Mouse (Mus musculus): ENCODE results near the gene Atxn10.

Atxn10 gene

DNA sequence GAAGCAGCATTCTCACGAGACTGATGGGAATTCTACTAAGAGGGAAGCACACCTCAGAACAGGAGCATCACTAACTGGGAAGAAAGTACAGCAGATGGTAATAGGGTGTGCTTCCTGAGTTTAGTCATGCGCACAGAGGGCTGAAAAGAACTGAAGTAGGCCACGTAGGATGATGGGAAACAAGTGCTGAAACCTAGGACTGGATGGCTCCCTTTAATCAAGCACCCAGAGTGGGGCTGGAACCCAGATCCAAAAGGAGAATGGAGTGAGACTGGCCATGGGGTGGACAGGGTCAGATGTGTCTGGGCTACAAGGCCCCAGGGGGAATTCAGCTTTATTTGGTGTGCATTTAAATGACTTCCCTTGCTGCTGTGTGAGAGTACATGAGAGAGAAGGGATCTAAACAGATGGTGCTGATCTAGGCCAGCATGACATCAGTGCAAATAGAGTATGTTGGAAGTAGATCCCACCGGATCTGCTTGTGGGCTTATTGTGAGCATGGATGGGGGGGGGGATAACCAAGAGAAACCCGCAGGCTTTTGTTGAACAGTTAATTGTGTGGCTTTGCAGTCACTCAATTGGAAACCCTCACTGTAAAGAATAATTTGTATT is 130.5 kb downstream of the Atxn10 start:
- DNase-seq (ENCODE audit: low spot score in 2 of 2) = no peak

DNA sequence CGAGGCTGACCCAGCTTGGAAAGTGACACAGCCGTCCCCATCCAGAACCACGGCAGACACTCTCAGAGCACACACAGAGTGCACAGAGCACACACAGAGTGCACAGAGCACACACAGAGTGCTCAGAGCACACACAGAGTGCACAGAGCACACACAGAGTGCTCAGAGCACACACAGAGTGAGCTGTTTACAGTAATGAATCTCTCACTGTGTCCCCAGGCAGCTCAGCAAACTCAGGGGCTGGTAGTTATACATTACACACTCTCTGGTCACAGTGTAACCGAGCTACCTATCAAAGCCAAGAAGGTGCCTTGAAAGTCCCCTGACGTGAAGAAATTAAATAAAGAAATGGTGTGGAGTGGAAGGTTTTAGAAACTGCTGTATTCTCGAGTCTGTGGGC is 133.4 kb downstream of the Atxn10 start:
- DNase-seq (ENCODE audit: low spot score in 2 of 2) = no peak

DNA sequence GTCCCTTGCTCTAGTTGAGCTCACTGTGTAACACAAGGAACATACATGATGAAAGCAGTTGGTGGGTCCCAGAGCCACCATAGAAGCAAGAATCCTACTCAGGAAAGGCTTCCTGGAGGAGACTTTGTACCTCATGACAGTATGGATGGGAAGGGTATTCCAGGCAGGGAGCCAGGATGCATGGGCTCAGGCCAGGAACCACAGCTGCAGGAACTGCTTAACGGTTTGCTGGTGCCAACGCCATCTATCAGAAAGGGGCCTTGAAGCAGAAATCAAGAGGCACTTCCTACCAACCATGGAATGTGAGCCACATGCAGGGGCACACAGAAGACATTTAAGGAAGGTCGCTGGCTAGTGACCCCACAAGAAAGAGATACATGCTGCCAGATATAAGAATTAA is 138.7 kb downstream of the Atxn10 start:
- DNase-seq (ENCODE audit: low spot score in 2 of 2) = no peak

DNA sequence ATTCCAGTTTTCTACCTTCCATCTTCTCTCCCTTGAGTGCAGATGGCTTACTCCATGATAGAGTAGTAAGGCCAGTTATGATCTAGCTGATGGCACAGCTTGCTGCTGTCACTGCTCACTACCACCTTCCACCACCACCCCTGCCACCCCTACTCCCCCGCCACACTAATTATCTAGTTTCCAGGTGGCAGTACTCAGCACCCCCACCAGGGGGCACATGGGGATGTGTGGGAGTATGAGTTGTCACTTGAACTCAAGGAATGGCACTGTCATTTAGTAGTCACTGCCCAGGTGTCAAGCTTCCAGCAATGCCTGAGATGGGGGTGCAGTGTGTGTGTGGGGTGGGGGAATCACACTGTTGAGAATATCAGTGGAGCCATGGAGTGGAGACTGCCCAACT is 141.5 kb downstream of the Atxn10 start:
- DNase-seq (ENCODE audit: low spot score in 2 of 2) = peak in 1 of 2 experiments; percentile 44

DNA sequence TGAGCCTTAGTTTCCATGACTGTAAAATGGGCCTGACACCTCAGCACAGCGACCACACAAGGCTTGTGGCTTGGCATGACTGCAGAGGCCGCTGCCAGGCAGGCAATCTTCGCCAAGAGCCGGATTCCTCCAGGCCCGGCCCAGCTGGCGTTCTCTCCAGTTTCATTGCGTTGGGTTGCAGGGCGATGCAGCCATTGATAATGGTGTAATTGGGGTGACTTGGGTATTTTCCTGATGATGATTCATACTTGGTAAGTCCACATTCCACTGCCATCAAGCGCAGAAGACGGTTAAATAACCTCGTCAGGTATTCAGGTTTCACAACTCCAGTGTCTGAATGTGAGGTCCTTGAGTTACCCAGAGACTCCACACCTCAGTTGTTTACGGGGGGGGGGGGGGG is 143.3 kb downstream of the Atxn10 start:
- DNase-seq (ENCODE audit: low spot score in 2 of 2) = no peak

DNA sequence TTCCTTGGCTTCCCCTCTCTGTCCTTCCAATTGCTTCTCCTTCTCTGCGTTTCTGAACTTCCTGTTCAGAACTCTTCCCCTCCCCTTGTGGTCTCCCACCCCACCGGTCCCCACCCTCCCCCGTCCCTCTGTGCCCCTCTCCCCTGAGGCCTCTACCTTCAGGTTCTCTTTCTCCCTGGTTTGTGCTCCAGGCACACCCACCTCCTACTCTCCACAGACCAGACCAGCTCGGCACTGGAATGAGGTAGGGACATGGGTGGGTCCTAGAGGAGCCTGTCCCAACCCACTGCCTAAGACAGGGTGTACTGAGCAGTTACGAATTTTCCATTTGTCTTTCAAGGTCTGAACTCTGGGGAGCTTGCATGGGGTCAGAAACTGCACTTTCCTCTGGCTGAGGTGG is 143.9 kb downstream of the Atxn10 start:
- DNase-seq (ENCODE audit: low spot score in 2 of 2) = no peak

DNA sequence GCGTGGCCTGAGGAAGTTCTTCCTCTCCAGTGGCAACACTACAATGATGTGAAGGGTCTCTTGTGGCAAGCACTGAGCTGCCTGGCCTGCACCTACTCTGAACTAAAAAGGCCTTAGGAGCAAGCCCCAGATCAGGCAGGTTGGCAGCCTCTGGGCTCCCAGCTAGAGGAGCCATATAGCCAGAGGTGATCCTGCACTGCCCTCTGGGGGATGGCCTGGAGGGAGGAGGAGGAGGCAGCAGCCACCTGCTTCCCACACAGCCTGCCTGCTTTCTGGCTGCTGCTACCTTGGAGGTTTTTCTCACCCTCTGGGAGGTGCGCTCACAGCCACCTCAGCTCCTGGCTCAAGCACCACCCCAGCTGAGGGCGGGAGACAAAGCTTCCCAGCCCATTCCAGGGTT is 144.6 kb downstream of the Atxn10 start:
- no peak for DNase-seq (ENCODE audit: low spot score in 2 of 2)

DNA sequence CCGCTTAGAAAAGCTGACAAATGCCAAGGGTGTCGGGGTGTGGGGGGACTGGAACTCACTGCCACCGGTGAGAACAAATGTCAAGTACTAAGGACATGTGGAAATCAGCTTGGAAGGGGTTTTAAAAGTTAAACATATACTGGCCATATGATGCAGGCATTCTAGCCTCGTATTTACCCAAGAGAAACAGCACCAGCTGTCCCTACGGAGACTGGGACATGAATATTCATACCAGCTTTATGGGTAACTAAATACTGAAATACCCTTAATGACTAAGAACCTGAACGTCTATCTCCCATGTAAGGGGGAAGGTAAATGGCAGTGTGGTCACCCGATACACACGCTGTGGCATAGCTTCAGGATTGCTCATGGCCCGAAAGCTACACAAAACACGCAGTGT is 152.9 kb downstream of the Atxn10 start:
- no peak for DNase-seq (ENCODE audit: low spot score in 2 of 2)

DNA sequence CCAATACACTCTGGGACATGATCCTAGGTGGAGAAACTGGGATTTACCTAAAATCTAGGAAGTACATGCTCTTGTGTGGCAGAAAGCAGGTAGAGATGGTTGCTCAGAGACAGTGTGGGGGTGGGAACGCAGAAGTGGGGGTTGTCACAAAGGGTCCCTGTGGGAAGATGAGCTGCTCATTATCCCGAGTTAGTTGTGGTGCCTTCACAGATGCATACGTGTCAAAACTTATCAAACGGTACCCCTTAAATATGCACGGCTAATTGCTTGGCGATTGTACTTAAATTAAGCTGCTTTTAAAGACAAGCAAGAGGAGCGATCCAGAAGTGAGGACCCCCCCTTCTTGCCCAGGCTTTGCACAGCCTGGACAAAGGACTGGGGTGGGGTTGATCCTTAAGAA is 153.7 kb downstream of the Atxn10 start:
- DNase-seq (ENCODE audit: low spot score in 2 of 2) = no peak

DNA sequence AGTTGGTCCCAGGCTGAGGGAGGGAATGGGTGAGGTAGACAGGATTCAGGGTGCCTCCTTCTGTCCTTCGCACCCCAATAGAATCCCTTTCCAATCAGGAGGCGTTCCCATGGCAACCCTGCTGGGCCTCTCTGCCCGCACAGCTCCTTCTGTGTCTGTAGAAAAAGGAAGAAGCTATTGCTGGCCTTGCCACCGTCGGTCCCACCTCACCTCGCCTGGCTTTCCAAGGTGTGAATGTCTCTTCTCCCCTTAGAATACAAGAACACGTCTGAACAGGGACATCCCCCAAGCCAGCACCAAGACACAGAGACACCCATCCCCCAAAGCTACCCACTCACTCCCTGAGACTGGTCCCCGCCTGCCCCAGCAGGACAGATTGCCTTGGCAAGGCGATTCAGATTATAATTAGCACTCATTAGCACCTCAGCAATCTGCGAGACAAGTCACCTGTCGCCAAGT is 158.1 kb downstream of the Atxn10 start:
- DNase-seq (ENCODE audit: low spot score in 2 of 2) = peak; percentile 71 to 85

DNA sequence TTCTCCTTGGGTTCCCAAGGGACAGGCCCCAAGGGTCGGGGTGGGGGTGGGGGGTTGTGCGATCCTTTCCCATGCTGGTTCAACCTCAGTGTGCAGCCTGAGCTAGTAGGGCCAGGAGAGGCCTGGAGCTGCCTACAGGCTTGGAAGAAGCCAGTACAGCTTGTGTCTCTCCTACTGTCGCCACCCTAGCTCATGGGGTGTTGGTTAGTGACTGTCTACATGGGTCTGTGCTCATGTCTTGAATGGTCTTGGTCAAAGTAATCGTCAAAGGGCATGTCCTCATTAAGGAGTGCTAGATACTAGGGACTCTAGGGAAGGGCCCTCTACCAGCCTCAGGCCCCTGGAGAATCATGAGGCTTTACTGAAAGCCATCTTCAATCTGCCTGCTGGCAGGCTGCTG is 161.5 kb downstream of the Atxn10 start:
- no peak for DNase-seq (ENCODE audit: low spot score in 2 of 2)

DNA sequence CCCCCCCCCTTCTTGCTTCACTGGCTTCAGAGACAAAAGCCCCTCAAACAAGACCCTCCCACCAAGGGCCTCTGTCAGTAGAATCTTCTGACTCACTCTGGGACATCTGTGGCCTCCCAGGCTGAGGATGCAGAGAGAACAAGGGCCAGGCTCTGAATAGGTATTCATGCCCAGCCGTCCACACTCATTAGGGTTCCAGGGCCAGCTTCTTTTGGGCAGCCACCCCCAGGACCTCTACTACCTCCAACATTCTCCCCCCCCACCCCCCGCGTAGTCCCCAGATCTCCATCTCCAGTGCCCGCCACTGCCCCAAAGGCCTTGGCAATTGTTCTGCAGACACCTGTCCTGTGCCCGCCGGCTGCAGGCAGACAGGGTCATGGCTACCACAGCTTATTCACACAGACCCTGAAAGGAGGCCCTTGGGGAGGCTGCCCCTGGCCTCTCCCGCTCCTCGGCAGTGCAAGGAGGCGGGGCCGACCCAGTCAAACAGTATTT is 162.0 kb downstream of the Atxn10 start:
- no peak for DNase-seq (ENCODE audit: low spot score in 2 of 2)

DNA sequence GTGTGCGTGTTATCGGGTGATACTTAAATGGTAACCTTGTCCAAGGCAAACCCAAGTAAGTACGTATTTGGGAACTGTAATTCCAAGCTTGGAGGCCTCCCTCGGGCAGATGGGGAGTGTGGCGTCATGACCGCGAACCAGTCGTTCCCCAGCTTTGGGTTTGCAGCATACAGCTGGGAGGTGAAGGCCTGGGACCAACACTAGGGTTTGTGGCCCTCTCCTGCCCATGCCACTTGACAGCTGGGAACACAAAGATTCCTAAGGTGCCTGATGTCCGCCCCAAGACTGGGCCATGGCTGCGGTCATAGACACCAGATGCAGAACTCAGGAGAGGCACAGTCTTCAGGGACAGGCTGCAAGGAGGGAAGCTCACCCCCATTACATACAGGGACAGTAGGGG is 164.2 kb downstream of the Atxn10 start:
- no peak for DNase-seq (ENCODE audit: low spot score in 2 of 2)

DNA sequence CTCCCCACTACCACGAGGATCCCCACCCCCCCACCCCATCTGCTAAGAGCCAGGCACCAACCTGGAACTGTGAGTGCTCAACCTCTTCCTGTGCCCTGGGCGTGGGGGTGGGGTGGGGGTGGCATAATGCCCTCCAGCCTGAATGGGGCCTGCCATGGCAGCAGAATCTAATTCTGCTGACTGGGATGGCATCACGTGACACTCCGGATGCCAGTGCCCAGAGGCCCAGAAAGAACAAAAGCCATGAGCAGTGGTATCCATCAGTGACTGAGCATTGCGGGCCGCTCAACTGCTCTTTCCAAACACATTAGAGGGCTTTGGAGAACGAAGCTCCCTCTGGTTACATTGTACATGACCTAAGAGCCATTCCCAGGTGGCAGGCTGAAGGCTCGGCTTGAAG is 167.1 kb downstream of the Atxn10 start, which contains the start of gene 7530416G11Rik:
Gene 7530416G11Rik (minus strand): TSS at position 101 of the 400 bp plus-strand sequence.
- DNase-seq (ENCODE audit: low spot score in 2 of 2) = no peak

DNA sequence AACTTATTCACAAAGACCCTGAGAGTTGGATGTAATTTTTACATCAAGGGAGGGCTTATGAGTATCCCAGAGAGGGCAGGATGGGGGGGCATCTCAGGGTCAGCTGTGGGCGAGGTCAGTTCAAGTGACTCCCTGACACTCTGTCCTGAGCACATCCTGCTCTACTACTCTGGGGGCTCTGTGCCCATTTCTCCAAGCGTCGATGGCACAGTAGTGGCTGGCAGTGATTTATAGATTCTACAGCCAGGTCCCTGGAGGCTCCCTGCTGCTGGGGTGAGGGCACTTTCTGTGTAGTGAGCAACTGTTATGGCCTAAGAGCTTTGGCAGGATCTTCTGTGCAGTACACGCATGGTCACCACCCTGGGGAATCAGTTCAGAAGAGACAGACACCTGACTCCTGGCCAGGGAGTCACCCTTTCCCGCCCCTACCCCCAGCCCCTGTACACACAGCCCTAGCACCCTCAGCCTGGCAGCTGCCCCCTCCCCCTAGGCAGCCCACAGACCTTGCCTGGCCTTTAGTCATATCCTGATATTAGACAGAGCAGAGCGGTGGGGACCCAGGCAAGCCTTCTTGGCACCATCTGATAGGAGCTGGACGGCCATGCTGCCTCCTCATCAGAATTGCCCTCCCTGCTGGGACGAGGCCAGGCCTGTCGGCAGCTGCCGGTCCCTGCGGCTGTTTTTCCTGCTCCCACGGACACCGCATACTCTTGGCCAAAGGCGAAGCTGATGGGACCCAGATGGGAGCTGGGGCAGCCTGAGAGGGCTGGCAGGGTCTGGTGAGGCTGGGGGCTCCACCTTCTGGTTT is 169.3 kb downstream of the Atxn10 start:
- no peak for DNase-seq (ENCODE audit: low spot score in 2 of 2)

DNA sequence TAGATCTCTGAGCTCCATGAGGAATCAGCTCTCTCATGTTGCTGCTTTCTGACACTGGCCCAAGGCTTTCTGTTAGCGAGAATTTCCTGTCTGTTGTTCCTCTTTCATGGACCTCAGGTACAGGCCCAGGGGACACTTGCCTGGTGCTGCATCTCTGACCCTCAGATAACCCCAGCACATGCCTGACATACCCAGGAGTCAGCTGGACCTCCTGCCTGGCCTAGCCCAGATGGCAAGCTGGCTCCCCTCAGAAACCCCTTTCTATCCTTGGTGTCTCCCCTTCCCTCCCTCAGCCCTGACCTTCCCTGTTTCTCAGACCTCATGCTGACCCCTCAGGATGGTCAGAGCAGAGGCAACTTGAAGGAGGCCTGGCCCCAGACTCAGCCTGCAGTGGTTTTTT is 170.6 kb downstream of the Atxn10 start:
- DNase-seq (ENCODE audit: low spot score in 2 of 2) = no peak

DNA sequence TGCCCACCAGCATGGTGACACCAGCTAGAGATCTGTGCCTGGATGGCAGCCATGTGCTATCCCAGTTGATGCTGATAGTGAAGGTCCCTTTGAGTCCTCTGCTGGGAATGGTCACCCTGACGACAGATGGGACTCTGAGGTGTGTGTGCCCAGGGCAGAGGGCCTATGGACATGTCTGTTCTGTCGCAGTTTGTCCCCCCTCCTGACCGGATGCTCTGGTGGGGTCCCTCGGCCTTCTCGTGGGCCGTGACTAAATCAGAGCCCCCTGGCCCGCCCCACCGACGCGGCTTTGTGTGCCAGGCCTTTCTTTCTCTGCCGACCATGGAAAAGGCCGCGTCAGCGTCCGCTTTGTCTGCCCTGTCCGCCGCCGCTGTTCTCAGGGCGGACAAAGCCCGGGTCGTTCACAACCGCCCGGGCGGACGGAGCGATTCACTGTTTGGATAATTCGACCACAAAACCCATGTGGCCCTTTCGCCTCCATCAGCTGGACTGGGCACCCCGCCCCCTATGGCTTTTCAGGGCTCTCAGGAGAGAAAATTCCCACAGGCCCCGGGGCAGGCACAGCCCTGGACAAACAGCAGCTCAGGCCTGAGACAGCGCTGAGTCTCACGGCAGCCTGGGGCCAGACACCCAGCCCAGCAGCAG is 171.4 kb downstream of the Atxn10 start:
- DNase-seq (ENCODE audit: low spot score in 2 of 2) = no peak
